Mouse (Mus musculus) cerebellum, postnatal 10 days (tissue): ENCODE results near the gene Tpra1.

Experiments used
- DNase-seq, 2 experiments: peaks; one replicate each; pipeline ENCODE4 v3.0.0; 2021; ENCODE audit warnings: mixed read lengths in 2 of 2

Gene Tpra1

GRCm38 (mm10) chr6:88928576-88928975 is 26.5 kb downstream of the Tpra1 start:
- DNase-seq, result peak; percentile 35 to 48

GRCm38 (mm10) chr6:88929451-88929850 is 27.4 kb downstream of the Tpra1 start:
- no peak for DNase-seq

GRCm38 (mm10) chr6:88930049-88930448 is 28.0 kb downstream of the Tpra1 start:
- DNase-seq, result no peak

- DNase-seq, result peak in 1 of 2 experiments; percentile 12
Observed at GRCm38 (mm10) chr6:88931449-88931848, 29.4 kb downstream of the Tpra1 start.

- DNase-seq, result peak; percentile 54 to 61
Observed at GRCm38 (mm10) chr6:88934132-88934531, 32.1 kb downstream of the Tpra1 start.

- no peak for DNase-seq
Observed at GRCm38 (mm10) chr6:88934816-88935215, 32.8 kb downstream of the Tpra1 start.

GRCm38 (mm10) chr6:88935735-88936276 is 33.8 kb downstream of the Tpra1 start:
- DNase-seq, result peak; percentile 86 to 93

- peak; percentile 43 to 56 for DNase-seq
Observed at GRCm38 (mm10) chr6:88936342-88937213, 34.5 kb downstream of the Tpra1 start.

- no peak for DNase-seq
Observed at GRCm38 (mm10) chr6:88937214-88937549, 35.1 kb downstream of the Tpra1 start.

GRCm38 (mm10) chr6:88937971-88938663 is 36.1 kb downstream of the Tpra1 start:
- DNase-seq, result no peak

- DNase-seq, result no peak
Observed at GRCm38 (mm10) chr6:88938664-88939055, 36.6 kb downstream of the Tpra1 start.

GRCm38 (mm10) chr6:88939281-88940089 is 37.4 kb downstream of the Tpra1 start:
- peak; percentile 51 to 55 for DNase-seq

- DNase-seq, result peak in 1 of 2 experiments; percentile 22
Observed at GRCm38 (mm10) chr6:88940090-88940916, 38.3 kb downstream of the Tpra1 start.

- DNase-seq, result peak in 1 of 2 experiments; percentile 28
Observed at GRCm38 (mm10) chr6:88941628-88942027, 39.6 kb downstream of the Tpra1 start.

- peak; percentile 84 to 91 for DNase-seq
Observed at GRCm38 (mm10) chr6:88942595-88942994, 40.5 kb downstream of the Tpra1 start.

GRCm38 (mm10) chr6:88943666-88944065 is 41.6 kb downstream of the Tpra1 start:
- DNase-seq, result no peak

- DNase-seq, result no peak
Observed at GRCm38 (mm10) chr6:88946442-88946841, 44.4 kb downstream of the Tpra1 start.

GRCm38 (mm10) chr6:88947771-88948170 is 45.7 kb downstream of the Tpra1 start:
- DNase-seq, result no peak

GRCm38 (mm10) chr6:88956725-88957124 is 54.7 kb downstream of the Tpra1 start:
- no peak for DNase-seq

GRCm38 (mm10) chr6:88957313-88957712 is 55.3 kb downstream of the Tpra1 start:
- no peak for DNase-seq

- DNase-seq, result peak in 1 of 2 experiments; percentile 6
Observed at GRCm38 (mm10) chr6:88957801-88958211, 55.8 kb downstream of the Tpra1 start.

- peak; percentile 53 to 60 for DNase-seq
Observed at GRCm38 (mm10) chr6:88958305-88958704, 56.3 kb downstream of the Tpra1 start.
